Mouse (Mus musculus) cerebellum, postnatal 25 days (tissue): ENCODE results near the gene Adprm.
A peak's percentile ranks its signal among the peaks of the same experiment; 100 is the strongest.
"Not testable (repeated sequence)": the region's sequence is repeated elsewhere in the genome, so short reads cannot be mapped to it uniquely, and the experiment has no call there.

Experiments used
- DNase-seq, 2 experiments: peaks; one replicate each; pipeline ENCODE4 v3.0.0; 2021; ENCODE audit warnings: mixed read lengths in 2 of 2

Gene Adprm

DNA sequence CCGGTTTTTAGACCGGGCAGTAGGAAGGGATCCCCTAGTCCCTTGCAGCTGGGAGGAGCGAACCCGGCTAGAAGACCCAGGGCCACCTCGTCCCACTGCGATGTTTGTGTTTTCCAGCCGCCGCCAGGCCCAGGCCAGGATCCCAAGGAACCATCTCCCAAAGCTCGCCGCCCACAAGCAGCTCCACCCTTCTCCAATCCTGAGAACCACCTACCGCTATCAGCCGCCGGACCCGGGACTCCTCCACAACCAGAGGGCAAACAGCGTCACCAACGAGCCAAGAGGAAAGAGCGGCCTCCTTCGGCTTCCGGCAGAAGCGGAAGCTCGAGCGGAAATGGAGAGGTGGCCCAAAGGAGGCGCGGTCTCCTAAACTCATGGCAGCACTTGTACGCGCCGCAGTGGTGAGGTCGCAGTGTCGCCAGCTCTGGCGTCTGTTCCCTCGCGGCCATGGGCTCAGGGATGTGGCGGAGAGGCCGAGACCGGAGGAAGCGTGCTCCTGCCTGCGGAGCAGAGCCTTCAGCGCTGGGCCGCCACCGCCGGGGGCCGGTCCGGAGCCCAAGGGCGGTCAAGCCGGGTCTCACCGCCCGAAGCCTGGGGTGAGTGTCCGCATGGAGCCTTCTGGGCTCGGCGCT, at the start of gene Adprm, which contains the start of gene Sco1:
Gene Adprm, minus strand, starts transcription at position 274 of the 632 bp plus-strand sequence.
Gene Sco1, plus strand, starts transcription at position 350 of the 632 bp plus-strand sequence.
- peak; percentile 88 to 91 for DNase-seq

DNA sequence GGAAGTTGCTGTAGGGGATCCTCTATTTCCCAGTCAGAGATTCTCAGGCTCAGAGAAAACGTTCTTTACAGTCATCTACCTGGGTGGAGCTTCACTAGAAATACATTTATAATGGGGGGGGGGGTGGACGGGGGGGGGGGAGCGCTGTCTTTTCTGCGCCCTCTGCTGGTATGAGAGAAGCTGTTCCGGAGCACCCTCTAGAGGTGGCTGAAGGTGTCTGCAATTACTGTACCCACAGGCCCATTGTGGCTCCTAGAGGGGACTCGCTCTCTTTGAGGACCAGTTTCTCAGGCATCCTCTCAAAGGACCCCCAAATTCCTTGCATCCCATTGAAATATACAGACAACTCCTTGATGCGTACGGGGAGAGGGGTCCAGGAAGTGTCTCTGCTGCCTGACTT, 49.3 kb upstream of the Adprm start:
- peak; percentile 48 to 76 for DNase-seq

DNA sequence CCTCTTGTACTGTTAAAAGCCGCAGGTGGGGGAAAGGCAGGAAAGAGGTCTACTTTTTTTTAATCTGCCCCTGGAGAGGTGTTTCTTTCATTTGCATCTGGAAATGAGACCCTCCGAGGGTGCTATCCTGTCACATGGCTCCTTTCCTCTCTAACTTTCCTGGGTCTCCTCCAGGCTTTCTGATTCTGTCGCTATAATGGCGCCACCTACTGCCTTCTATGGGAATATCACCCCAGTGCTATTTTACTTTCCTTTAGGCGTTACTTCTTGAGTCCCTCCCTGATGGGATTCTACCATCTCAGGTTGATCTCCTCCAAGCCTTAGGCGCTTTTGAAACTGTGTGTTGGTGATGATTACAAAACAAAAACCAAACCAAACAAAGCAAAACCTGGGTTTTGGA, 47.8 kb upstream of the Adprm start:
- DNase-seq: peak in 1 of 2 experiments; percentile 46

DNA sequence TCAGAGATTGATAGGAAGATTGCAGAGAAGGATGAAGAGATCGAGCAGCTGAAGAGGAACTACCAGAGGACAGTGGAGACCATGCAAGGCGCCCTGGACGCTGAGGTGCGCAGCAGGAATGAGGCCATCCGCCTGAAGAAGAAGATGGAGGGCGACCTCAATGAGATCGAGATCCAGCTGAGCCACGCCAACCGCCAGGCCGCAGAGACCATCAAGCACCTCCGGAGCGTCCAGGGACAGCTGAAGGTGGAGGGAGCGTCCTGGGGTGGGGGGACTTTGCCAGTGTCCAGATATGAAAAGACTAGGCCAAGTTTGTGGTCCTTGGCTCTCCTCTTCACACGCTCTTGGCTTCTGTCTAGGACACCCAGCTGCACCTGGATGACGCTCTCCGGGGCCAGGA, 46.8 kb upstream of the Adprm start:
- no peak for DNase-seq

DNA sequence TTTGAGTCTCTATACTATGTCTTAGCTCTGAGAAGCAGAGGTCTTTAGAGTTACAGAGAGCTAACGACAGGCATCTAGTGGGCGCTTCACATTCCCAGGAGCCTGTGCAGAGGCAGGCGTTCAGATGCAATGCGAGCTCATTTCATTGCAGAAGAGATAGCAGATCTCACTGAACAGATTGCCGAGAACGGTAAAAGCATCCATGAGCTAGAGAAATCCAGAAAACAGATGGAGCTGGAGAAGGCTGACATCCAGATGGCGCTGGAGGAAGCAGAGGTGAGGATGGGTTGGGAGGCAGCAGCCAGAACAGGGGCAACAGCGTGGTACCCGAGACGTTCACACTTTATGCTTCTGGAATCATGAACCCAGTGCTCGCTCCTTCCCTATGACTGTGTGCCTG, 46.0 kb upstream of the Adprm start:
- DNase-seq: no peak

DNA sequence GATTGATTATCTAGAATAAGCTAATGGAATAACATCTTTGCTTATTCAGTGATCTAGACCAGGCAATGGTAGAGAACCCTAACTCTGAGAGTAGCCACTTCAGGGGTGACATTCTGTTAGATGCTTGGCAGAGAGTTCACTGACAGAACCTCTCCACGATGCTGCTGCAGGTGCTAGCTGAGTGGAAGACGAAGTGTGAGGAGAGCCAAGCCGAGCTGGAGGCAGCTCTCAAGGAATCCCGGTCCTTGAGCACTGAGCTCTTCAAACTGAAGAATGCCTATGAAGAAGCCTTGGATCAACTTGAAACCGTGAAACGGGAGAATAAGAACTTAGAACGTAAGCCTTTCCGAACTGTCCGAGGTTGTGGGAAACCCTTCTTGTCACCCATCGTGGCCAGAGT, 45.3 kb upstream of the Adprm start:
- DNase-seq: no peak

DNA sequence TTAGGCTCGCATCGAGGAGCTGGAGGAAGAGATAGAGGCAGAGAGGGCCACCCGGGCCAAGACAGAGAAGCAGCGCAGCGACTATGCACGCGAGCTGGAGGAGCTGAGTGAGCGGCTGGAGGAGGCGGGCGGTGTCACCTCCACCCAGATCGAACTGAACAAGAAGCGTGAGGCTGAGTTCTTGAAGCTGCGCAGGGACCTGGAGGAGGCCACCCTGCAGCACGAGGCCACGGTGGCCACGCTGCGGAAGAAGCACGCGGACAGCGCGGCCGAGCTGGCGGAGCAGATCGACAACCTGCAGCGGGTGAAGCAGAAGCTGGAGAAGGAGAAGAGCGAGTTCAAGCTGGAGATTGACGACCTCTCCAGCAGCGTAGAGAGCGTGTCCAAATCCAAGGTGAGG, 42.1 kb upstream of the Adprm start:
- no peak for DNase-seq

DNA sequence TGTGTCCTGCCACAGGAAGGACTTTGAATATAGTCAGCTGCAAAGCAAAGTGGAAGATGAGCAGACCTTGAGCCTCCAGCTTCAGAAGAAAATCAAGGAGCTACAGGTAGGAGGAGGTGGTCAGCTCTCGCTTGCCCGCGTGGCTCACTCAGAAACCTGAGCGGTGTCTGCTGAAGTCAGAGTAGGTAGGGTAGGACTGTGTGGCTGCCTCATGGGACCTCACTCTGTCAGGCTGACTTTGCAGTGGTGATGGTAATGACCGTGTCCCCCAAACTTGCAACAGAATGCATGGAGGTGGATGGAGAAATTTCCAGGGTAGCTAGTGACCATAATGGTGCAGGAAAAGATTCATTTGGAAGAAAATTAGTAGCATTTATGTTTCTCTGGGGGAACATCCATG, 41.3 kb upstream of the Adprm start:
- no peak for DNase-seq

DNA sequence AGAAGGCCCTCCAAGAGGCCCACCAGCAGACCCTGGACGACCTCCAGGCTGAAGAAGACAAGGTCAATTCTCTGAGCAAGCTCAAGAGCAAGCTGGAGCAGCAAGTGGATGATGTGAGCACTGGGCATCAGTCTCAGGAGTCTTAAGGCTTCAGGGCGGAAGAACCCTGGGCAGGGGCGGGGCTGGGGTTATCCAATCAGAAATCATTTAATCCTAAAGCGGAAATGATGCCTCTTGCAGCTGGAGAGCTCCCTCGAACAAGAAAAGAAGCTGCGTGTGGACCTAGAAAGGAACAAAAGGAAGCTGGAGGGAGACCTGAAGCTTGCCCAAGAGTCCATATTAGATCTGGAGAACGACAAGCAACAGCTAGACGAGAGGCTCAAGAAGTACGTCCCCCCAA, 40.8 kb upstream of the Adprm start:
- no peak for DNase-seq

DNA sequence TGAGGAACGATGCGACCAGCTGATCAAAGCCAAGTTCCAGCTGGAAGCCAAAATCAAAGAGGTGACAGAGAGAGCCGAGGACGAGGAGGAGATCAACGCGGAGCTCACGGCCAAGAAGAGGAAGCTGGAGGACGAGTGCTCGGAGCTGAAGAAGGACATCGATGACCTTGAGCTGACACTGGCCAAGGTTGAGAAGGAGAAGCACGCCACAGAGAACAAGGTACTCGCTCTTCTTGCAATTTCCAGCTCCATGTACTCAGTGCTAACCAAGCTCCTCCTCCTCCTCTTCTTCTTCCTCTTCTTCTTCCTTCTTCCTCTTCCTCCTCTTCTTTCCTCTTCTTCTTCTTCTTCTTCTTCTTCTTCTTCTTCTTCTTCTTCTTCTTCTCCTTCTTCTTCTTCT, 40.0 kb upstream of the Adprm start:
- not testable (repeated sequence) for DNase-seq

DNA sequence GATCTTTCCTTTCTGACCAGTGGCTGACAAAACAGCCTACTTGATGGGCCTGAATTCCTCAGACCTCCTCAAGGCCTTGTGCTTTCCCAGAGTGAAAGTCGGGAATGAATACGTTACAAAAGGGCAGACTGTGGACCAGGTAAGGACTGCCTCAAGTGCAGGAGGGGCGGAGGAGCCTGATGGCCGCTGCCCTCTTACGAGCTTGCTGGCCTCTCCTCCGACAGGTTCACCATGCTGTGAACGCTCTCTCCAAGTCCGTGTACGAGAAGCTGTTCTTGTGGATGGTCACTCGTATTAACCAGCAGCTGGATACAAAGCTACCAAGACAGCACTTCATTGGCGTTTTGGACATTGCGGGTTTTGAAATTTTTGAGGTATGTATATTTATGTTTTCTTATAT, 34.8 kb upstream of the Adprm start:
- DNase-seq: no peak

DNA sequence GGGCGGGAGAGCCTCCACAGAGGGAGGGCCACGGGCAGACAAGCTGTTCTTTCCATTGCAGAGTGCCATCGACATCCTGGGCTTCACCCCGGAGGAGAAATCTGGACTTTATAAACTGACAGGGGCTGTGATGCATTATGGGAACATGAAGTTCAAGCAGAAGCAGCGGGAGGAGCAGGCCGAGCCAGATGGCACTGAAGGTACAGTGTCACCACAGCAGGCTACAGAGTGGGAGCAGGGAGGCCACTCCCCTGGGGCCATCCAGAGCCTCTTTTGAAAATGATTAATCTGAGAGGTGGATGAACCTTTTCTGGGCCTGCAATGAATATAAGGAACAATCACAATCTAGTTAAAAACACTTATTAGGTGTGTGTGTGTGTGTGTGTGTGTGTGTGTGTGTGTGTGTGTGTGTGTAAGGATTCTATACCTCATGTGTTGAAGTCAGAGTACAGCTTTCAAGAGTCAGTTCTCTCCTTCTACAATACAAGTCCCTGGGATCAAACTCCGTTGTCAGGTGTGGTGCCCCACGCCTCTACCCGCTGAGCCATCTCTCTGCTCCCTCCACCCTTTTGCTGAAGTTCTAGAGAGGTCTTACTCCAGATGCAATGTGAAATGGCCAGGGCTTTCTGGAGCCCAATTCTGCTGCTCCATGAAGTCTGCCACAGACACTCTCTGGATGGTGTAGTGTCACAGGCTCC, 34.2 kb upstream of the Adprm start:
- no peak for DNase-seq

DNA sequence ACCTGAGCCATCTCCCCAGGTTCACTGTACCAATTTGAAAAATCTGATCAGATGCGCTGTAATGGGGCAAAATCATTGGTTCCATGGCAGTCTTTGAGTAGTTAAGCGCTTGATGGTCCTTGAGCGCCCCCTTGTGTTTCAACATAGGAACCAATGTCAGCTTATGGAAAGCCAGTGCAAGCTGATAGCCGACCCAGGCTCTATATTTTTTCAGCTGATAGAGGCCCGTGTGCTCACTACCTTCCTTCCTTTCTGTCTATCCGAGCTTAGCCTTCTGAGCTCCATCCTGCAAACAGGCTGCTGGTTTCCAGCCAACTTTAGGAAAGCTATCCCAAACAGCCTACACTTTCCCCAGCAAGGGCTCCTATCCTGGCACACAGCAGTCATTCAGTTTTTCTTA, 33.1 kb upstream of the Adprm start:
- DNase-seq: peak; percentile 64 to 80

DNA sequence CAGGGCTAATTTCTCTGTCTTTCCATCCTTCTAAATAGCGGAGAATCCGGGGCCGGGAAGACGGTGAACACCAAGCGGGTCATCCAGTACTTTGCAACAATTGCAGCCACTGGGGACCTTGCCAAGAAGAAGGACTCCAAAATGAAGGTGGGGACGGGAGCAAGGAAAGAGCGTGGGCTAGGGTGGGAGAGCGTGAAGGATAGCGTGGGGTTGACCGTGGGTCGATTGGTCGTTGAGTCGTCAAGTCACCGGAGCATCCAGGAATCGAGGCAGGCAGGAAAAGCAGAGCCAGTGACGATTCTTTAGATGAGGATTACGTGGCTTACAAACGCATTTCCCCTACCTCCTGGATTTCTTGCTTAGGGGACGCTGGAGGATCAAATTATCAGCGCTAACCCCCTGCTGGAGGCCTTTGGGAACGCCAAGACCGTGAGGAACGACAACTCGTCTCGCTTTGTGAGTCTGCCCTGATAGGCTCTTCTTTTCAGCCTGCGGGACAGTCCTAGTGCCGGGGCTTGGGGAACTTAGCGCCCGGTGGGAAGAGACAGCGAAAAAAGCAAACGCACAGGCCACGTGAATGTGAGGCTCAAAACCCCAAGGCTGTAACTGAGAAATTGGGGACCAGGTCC, 31.4 kb upstream of the Adprm start:
- DNase-seq: no peak

DNA sequence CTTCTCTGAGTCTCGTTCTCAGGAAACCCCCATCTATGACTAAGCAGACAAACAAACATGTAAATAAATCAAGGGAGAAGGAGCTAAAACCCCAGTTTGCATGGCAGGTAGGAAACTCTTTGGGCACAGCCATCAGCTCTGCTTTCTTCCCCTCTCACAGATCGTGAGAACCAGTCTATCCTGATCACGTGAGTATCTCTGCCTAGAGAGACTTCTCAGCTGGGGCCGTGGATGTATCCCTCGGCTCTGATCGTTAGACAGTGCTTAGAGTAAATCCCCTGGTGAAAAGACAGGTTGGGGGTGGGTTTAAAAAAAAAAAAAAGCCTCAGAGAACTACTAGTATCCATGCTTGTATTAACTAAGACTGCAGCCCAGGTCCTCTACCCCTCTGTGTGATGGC, 30.8 kb upstream of the Adprm start:
- DNase-seq: no peak

DNA sequence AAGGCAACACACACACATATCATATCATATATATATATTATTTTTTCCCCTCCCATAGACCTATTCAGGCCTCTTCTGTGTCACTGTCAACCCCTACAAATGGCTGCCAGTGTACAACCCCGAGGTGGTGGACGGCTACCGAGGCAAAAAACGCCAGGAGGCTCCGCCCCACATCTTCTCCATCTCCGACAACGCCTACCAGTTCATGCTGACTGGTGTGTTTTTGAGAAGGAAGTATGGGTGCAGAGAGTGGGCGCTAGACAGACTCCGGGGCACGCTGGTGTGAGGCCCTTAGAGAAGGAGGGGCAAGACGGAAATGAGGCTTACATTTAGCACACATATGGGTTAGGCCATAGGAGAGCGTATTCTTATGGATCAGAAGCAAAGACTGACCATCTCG, 30.4 kb upstream of the Adprm start:
- no peak for DNase-seq

DNA sequence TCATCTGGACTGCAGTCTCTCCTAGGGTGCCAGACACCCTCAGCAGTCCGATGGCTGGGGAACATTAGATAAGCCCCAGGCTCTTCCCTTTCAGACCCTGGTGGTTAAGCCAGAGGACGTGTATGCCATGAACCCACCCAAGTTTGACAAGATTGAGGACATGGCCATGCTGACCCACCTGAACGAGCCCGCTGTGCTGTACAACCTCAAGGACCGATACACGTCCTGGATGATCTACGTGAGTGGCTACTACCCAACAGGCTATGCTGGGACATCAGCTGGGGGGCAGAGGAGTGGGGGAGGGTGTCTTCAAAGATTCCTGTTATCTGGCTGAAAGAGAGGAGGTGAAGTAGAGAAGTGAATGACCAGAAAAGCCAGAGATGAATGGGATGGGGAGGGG, 29.8 kb upstream of the Adprm start:
- DNase-seq: no peak

DNA sequence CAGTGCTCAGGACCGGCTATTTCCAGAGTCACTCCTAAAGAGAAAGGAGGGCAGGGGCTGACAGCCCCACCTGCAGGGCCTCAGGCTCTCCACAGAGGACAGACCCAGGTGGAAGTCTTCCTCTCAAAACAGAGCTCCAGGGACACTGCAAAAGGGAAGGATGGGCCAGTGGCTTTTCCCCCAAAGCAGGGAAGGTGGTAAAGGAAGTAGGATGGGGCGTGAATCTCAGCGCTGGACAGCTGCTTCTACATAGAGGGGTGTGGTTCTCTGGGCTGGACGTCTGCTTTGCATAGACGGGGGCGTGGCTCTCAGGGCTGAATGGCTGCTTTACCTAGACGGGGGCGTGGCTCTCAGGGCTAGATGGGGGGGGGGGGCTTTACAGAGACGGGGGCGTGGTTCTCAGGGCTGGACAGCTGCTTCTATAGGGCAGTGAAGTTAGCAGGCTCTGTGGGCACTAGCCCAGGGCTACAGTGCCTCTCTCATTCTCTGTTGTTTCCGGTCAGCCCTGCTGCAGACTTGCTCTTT, 28.8 kb upstream of the Adprm start:
- no peak for DNase-seq

DNA sequence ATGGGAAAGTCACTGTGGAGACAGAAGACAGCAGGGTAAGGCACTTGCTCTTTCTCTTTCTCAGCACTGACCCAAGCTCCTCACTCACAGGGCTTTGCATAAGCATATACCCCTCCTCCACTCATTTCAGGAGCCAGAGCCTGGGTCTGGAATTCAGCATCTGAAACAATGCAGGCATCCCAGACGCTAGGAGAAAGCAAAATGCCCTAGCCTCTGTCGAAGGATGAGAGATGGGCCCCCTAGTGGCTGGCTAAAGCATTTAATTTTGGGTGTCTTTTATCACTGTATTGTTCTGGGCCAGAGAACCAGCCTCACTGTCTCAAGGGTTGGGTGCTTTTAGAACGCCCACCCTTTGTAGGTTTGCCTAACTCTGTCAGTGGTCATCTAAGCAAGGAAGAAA, 27.8 kb upstream of the Adprm start:
- peak; percentile 63 to 81 for DNase-seq

DNA sequence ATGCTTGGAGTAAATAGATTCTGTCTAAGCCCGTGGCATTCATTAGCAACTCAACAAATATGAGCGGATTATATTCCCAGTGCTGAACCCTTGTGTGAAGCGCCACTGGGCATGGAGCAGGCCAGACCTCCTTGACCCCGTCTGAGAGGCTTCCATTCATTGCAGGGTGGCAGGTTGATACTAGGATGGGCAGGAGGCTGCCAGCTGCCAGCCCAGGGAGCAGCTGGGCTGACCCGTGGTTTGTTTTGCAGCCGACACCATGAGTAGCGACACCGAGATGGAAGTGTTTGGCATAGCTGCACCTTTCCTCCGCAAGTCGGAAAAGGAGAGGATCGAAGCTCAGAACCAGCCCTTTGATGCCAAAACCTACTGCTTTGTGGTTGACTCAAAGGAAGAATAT, 27.3 kb upstream of the Adprm start:
- DNase-seq: no peak

DNA sequence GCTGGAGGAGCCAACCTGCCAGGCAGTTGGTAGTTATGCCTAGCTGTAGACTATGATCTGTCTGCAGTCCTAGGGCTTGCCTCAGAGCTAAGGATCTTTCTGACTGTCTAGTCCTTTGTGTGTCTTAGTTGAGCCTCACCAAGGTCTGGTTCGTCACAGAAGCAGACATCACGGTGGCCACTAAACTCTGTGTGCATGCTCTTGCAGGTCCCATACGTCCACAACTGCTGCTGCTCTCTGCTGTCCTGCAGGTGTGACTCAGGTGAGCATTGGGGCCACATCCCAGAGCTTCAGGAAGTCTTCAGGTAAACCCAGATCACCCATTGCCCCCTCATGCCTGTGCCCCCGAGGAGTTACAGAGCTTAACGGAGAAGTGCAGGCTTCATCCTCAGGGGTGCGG, 26.5 kb upstream of the Adprm start:
- no peak for DNase-seq

DNA sequence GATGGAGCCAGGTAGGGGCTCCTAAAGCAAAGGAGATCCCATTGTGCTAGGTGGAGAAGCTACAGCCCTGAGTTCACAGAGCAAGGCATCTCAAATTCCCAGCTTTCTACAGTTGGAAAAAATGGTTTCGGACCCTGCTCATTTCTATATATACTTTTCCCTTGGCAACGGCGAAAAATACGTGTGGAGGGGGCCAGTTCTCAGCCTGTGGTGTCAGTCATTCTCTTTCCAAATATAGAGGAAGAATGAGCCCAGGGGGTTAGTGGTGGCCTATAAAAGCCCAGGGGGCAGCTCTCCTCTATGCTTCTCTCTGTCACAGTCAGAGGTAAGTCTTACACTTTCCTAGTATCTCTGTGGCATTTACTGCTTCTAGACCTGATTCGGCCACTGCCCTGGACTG, 25.6 kb upstream of the Adprm start, which contains the start of gene Myh3:
Gene Myh3, plus strand, starts transcription at position 301 of the 400 bp plus-strand sequence.
- no peak for DNase-seq

DNA sequence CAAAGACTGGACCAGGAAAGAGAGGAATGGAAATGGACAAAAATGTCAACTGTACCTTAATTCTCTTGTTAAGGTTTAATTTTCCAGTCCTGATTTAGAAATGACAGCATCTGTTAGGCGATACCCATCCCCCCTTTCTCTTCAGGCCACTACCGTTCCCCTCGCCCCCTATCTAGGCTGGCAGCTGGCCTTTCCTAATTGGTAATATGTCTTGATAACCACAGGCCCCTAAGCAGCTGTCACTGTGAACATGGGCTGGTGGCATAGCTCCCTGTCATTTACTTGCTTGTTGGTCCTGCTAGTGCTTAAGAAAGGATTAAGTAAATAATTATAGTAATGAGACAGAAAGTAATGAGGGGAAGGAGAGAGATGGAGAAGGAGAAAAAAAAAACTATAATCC, 25.0 kb upstream of the Adprm start:
- DNase-seq: no peak

DNA sequence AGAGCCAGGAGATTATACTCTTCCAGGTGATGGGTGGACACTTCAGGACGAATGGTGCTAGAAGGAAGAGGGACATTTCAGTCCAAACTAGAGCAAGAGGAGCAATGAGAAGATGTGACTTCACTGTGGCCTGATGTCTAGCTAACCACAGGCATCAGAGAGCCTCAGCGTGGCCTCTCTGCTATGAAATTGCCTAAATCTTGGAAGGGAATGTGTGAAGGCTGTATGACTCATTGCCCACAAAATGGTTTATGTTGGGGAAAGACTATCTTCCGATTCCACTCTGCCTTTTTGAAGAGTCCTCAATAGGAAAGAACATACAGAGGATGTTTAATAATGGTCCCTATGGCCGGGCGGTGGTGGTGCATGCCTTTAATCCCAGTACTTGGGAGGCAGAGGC, 24.4 kb upstream of the Adprm start:
- no peak for DNase-seq
